Mouse (Mus musculus) hindbrain, embryonic 13.5 days (tissue): ENCODE data around the gene Kbtbd2. TPM values are rescaled to one million over a fixed set of nuclear protein-coding genes. Genes with fewer than 3 reads are reported as not detected.
A peak's percentile ranks its signal among the peaks of the same experiment; 100 is the strongest.

Experiments used
- ATAC-seq: fragments of 200-750 bp; cut with Nextera tagmentation; 2 replicates; pipeline ENCODE4 v1.8.0; 2017; ENCODE audit warnings: moderate TSS enrichment; ENCODE audit not compliant: low FRiP score
- H3K27ac ChIP-seq: fragments of 300-500 bp; sonication (generic); 2 replicates; pipeline ENCODE4 v1.5.1; 2015; ENCODE audit warnings: inconsistent platforms, mild to moderate bottlenecking, moderate library complexity
- H3K27me3 ChIP-seq: fragments of 300-500 bp; sonication (generic); 2 replicates; pipeline ENCODE4 v1.6.1; 2015; ENCODE audit warnings: mild to moderate bottlenecking, inconsistent platforms
- H3K36me3 ChIP-seq: fragments of 300-500 bp; sonication (generic); 2 replicates; pipeline ENCODE4 v1.6.1; 2015; ENCODE audit warnings: mild to moderate bottlenecking, inconsistent platforms
- H3K4me1 ChIP-seq: fragments of 300-500 bp; sonication (generic); replicated peaks from 2 replicates; pipeline ENCODE4 v1.6.1; 2015; ENCODE audit warnings: inconsistent platforms
- H3K4me2 ChIP-seq: fragments of 300-500 bp; sonication (generic); 2 replicates; pipeline ENCODE4 v1.6.1; 2015; ENCODE audit warnings: inconsistent platforms, mild to moderate bottlenecking, moderate library complexity
- H3K4me3 ChIP-seq: fragments of 300-500 bp; sonication (generic); 2 replicates; pipeline ENCODE4 v1.5.1; 2015; ENCODE audit warnings: mild to moderate bottlenecking, inconsistent platforms
- H3K9ac ChIP-seq: fragments of 300-500 bp; sonication (generic); 2 replicates; pipeline ENCODE4 v1.6.1; 2015; ENCODE audit warnings: mild to moderate bottlenecking, inconsistent platforms
- H3K9me3 ChIP-seq: fragments of 300-500 bp; sonication (generic); 2 replicates; pipeline ENCODE4 v1.6.1; 2016; ENCODE audit warnings: inconsistent platforms
- WGBS: fragments of 180-500 bp; shearing (Covaris S2); methylation state at CpG from one replicate; pipeline ENCODE4 v1.1.7; 2015; 5-methylcytosine and 5-hydroxymethylcytosine counted together
- polyA plus RNA-seq: library from polyadenylated mRNA; unstranded; fragments of >200 nt; fragmentation: Nextera tagmentation; extraction: Ambion mirVana; gene quantifications from 2 replicates; pipeline ENCODE4 v1.2.1, GENCODE M21; 2015

The Kbtbd2 gene
- polyA plus RNA-seq, 1 experiment from 2014 or later, result 28.1 TPM

DNA sequence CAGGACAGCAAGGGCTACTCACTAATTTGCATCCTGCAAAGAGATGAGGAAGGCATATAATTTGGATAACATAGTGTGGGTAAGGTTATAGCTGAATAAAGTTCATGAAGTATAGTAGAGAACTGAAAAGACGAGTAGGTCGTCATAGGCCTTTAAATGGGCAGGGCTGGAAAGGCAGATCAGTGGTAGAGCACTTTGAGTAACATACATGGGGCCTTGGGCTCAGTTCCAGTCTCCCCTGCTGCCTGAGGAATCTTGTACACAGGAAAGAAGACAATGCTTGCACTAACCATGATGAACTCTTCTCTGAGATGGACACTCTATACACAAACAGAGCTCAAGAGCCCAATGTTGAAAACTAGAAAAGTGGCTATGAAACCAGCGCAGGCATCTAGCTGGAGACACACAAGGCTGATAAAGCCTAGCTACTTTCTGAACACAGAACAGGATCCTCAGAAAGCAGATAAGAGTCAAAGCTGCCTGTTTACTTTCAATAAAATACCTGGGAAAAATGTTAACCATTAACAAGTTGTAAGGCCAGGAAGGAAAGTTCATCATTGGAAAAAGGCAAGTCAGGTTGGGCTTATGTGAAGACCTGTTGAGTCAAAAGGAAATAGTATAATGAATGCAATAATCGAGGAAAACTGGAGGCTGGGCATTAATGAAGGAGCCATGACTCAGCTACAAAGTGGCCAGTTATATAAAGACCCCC, 13.9 kb downstream of the Kbtbd2 start:
- Histone ChIP-seq H3K27me3 (no peaks in the 10 kb centered on the region), H3K9me3 (no peaks in the 10 kb centered on the region), H3K36me3 (peaks cover 38% of the 10 kb centered on the region), H3K4me1 (0 out of 2 replicates have a peak, but pooled peaks cover 7% of the 10 kb centered on the region), H3K9ac (no peak overlapping the region), H3K4me2 (no peak overlapping the region), H3K27ac (no peak overlapping the region), H3K4me3 (no peak overlapping the region)
- 93% methylated on average over 4 of the region's 4 CpGs for WGBS
- ATAC-seq, result no peak

DNA sequence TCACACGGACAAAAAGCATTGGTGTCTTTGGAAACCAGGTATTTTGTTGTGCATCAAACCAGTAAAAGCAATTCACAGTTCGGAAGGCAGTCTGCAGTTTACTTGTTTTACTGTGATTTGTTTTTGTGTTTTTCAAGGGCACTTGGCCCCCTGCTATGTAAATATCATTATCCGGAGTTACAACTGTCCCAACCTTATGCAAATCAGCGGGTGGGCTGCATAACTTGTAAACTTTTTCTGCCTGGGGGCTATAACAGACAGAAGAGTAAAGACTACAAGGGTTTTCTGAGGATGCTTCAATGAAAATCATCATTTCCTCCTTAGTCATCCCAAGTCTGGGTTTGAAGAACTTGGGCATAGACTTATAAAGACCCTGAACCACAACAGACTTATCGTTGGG, 18.0 kb downstream of the Kbtbd2 start:
- no peak for ATAC-seq

DNA sequence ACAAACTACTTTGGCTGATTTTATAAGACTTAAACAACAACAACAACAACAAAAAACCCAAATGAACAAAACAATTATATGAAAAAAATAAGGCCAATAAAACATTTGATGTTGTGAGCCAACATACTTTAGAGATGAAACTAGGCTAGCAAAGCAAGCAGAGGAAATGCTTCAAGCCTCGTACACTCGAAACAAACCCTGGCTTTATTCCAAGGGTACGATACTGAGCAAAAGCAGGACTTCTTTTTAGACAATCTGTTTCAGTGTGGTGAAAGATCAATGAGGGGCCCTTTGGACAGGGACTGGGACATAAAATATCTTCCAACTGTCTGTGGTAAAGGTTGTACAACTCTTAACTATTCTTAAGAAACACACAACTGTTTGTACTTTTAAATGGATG, 21.8 kb downstream of the Kbtbd2 start:
- ATAC-seq, result no peak
- 68% methylated on average over 3 of the region's 3 CpGs for WGBS
- Histone ChIP-seq H3K36me3 (peaks cover 43% of the 10 kb centered on the region), H3K4me3 (no peak overlapping the region), H3K27ac (no peak overlapping the region), H3K27me3 (no peaks in the 10 kb centered on the region), H3K9me3 (no peaks in the 10 kb centered on the region), H3K9ac (no peak overlapping the region), H3K4me2 (no peak overlapping the region), H3K4me1 (0 out of 2 replicates have a peak, but pooled peaks cover 4% of the 10 kb centered on the region)

More for the DNA sequence above, 18.0 kb downstream of the Kbtbd2 start:
- no peaks in the 10 kb centered on the region for H3K27me3 ChIP-seq
- no peak overlapping the region for H3K4me2 ChIP-seq
- peaks cover 46% of the 10 kb centered on the region for H3K36me3 ChIP-seq
- H3K9me3 ChIP-seq, result no peaks in the 10 kb centered on the region
- H3K9ac ChIP-seq, result no peak overlapping the region
- no peak overlapping the region for H3K27ac ChIP-seq
- H3K4me1 ChIP-seq, result 0 out of 2 replicates have a peak, but pooled peaks cover 7% of the 10 kb centered on the region
- no peak overlapping the region for H3K4me3 ChIP-seq
- 93% methylated on average over 5 of the region's 5 CpGs for WGBS

DNA sequence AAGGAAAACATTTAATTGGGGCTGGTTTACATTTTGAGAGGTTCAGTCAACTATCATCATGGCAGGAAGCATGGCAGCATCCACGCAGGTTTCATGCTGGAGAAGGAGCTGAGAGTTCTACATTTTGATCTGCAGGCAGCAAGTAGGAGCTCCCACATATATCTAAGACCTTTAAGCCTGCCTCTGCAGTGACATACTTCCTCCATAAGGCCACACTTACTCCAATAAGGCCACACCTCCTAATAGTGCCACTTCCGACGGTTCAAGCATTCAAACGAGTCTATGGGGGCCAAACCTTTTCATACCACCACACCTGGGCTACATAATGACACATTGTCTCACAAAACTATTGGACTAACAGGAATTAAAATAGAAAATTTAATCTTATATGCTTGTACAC, 31.9 kb downstream of the Kbtbd2 start:
- H3K4me2 ChIP-seq, result no peak overlapping the region
- H3K36me3 ChIP-seq, result peaks cover 35% of the 10 kb centered on the region
- WGBS, result 91% methylated on average over 4 of the region's 4 CpGs
- H3K9me3 ChIP-seq, result no peaks in the 10 kb centered on the region
- H3K4me1 ChIP-seq, result no peaks in the 10 kb centered on the region
- no peak overlapping the region for H3K4me3 ChIP-seq
- no peak for ATAC-seq
- no peak overlapping the region for H3K9ac ChIP-seq
- no peaks in the 10 kb centered on the region for H3K27me3 ChIP-seq
- no peak overlapping the region for H3K27ac ChIP-seq

DNA sequence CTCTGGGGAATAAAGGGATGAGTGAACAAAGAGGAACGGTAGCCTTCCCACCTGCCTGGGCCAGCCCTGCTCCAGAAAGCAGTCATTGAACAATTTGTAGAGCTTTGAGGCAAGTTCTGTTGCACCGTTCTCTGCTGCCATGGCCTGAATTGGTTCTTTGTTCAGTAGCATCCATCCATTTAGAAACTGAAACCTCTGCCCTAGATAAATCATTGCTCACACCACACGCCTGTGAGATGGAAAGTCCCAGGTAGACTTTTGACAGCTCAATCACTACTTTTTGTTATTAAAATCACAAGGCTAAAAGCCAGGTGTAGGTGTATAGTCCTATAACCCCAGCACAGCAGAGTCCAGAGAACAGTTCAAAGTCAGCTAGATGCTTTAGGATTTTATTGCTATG, 32.3 kb downstream of the Kbtbd2 start:
- Histone ChIP-seq H3K36me3 (peaks cover 37% of the 10 kb centered on the region), H3K9ac (no peak overlapping the region), H3K4me2 (no peak overlapping the region), H3K27ac (no peak overlapping the region), H3K4me3 (no peak overlapping the region), H3K27me3 (no peaks in the 10 kb centered on the region), H3K4me1 (no peaks in the 10 kb centered on the region), H3K9me3 (no peaks in the 10 kb centered on the region)
- 73% methylated on average over 3 of the region's 3 CpGs for WGBS
- no peak for ATAC-seq

DNA sequence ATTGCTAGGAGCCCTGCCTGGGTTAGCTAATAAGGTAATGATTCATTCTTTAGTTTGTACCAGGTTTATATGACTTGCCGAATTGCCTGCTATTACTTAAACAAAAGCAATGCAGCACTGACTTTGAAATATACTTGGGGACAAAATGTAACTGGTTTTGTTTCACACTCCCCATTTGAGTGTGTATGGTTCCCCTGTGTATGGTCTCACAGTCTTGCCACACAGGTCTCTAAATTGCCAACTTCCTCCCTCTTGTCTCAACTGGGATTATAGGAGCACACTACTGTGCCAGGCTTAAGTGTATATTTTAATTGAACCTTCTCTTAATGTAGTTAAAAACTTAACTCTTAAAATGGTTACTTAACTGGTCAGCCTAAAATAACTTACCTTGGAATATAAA, 38.3 kb downstream of the Kbtbd2 start:
- no peaks in the 10 kb centered on the region for H3K9me3 ChIP-seq
- no peaks in the 10 kb centered on the region for H3K27me3 ChIP-seq
- no peaks in the 10 kb centered on the region for H3K4me1 ChIP-seq
- no peak overlapping the region for H3K9ac ChIP-seq
- H3K27ac ChIP-seq, result no peak overlapping the region
- H3K36me3 ChIP-seq, result peaks cover 78% of the 10 kb centered on the region
- WGBS, result 100% methylated on average over 1 of the region's 1 CpGs
- no peak overlapping the region for H3K4me2 ChIP-seq
- no peak for ATAC-seq
- H3K4me3 ChIP-seq, result no peak overlapping the region

DNA sequence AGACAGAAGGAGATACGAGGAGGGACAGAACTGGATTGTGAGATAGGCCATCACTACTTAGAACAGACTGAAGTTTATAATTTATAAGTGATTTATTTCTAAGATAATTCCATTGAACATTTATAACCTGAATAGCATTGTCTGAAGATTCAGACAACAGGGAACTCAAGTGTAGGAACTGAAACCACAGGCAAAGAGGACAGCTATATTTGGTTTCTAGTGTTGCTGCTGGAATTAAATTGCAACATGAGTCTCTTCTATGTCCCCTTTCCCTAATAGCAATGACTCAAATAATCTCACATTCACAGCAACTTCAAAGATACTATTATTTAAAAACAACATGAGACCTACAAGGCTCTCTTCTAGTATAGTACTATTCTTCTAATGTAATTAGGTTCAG, 41.5 kb downstream of the Kbtbd2 start:
- Histone ChIP-seq H3K4me2 (no peak overlapping the region), H3K9me3 (no peaks in the 10 kb centered on the region), H3K36me3 (peaks cover 64% of the 10 kb centered on the region), H3K4me3 (no peak overlapping the region), H3K9ac (no peak overlapping the region), H3K4me1 (no peaks in the 10 kb centered on the region), H3K27me3 (no peaks in the 10 kb centered on the region), H3K27ac (no peak overlapping the region)
- WGBS, result 98% methylated on average over 1 of the region's 1 CpGs
- ATAC-seq, result no peak

DNA sequence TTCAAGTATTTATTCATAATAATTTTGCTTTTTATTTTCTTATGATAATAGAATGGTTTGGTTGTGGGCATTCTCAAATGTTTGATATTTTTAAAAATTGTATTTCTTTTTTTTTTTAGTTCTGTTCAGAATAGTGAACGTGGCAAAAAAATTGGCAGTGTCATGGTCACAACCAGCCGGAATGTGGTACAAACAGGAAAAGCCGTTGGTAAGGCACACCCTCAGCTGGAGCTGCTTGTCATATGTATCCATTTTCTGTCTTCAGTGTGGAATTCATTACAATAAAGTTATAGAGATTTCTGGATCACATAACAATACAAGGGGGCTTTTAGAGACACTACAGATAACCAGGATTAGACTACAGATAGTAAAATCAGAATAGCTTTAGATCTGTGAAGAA, 43.9 kb downstream of the Kbtbd2 start:
- Histone ChIP-seq H3K4me2 (no peak overlapping the region), H3K36me3 (peaks cover 50% of the 10 kb centered on the region), H3K27me3 (no peaks in the 10 kb centered on the region), H3K9me3 (no peaks in the 10 kb centered on the region), H3K4me3 (no peak overlapping the region), H3K27ac (no peak overlapping the region), H3K4me1 (no peaks in the 10 kb centered on the region), H3K9ac (no peak overlapping the region)
- no peak for ATAC-seq
- WGBS, result 91% methylated on average over 3 of the region's 3 CpGs

DNA sequence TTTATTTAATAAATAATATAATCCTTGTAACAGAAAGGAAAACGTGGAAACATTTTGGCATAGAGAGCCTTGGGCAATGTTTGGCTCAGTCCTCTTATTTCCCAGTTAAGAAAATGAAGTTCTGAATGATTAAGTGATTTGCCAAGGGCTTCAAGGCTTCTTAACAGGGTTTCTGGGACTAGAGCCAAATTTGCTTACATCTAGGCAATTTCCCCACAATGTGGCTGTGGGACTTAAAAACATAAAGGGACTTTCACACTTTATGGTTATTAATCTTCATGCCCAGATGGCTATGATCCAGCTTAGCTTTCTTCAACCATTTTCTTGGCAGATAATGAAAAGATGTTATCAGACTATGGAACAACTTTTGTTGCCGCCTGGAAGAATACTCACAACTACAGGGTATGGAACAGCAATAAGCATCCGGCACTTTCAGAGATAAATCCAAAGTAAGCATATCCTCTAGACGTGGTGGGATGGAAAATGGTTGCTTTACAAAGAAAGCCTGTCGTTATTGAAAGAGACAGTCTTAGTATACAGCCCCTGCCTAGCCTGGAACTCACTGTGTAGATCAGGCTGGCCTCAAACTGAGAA, 51.6 kb downstream of the Kbtbd2 start:
- no peaks in the 10 kb centered on the region for H3K4me1 ChIP-seq
- peaks cover 34% of the 10 kb centered on the region for H3K36me3 ChIP-seq
- no peak overlapping the region for H3K4me3 ChIP-seq
- H3K9ac ChIP-seq, result no peak overlapping the region
- no peak overlapping the region for H3K4me2 ChIP-seq
- H3K27me3 ChIP-seq, result no peaks in the 10 kb centered on the region
- 65% methylated on average over 5 of the region's 5 CpGs for WGBS
- 0 out of 2 replicates have a peak, but pooled peaks have one; percentile 66 for ATAC-seq
- no peaks in the 10 kb centered on the region for H3K9me3 ChIP-seq
- no peak overlapping the region for H3K27ac ChIP-seq

DNA sequence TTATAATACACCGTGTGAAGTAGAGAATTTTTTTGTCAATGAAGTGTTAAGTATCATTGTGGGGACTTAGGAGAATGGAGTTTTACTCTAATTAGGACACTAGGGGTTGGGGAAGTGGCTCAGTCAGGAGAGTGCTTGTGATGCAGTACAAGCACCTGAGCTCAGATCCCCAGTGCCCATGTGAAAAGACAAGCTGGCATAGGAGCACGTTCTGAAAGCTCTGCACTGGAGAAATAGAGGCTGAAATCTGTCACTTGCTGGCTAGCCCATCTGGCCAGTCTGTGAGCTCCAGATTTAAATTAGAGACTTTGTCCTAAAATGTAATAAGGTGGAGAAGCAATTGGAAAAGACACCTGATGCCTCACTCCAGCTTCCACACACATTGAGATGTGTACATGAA, 65.1 kb downstream of the Kbtbd2 start:
- WGBS, result 80% methylated on average over 2 of the region's 2 CpGs
- peaks cover 73% of the 10 kb centered on the region for H3K36me3 ChIP-seq

More for the DNA sequence above, 65.1 kb downstream of the Kbtbd2 start:
- no peak for ATAC-seq
- no peaks in the 10 kb centered on the region for H3K4me1 ChIP-seq
- no peaks in the 10 kb centered on the region for H3K9me3 ChIP-seq
- H3K4me3 ChIP-seq, result no peak overlapping the region
- H3K27ac ChIP-seq, result no peak overlapping the region
- no peak overlapping the region for H3K4me2 ChIP-seq
- no peak overlapping the region for H3K9ac ChIP-seq
- no peaks in the 10 kb centered on the region for H3K27me3 ChIP-seq

Other genes starting within 250 kb of the Kbtbd2 start
- gene Pde1c, start 228.7 kb downstream of the Kbtbd2 start, polyA plus RNA-seq, result 13.8 and 16.2 TPM in 2 replicates
- 95.4 and 103 TPM in 2 replicates for gene Lsm5, start 93.1 kb downstream of the Kbtbd2 start, polyA plus RNA-seq
- gene Avl9, start 82.9 kb downstream of the Kbtbd2 start, polyA plus RNA-seq, result 33.2 and 33.8 TPM in 2 replicates
- 39.5 and 41.3 TPM in 2 replicates for gene Fkbp9, start 34.2 kb upstream of the Kbtbd2 start, polyA plus RNA-seq
- 147 and 153 TPM in 2 replicates for gene Nt5c3, start 126.1 kb upstream of the Kbtbd2 start, polyA plus RNA-seq
- 0.44 and 0.65 TPM in 2 replicates for gene Vmn1r4, start 126.2 kb upstream of the Kbtbd2 start, polyA plus RNA-seq
- not detected in 2 replicates for gene Vmn1r5, start 172.5 kb upstream of the Kbtbd2 start, polyA plus RNA-seq
- gene Vmn1r6, start 199.4 kb upstream of the Kbtbd2 start, polyA plus RNA-seq, result not detected in 2 replicates
- not detected in 2 replicates for gene Vmn1r7, start 227.5 kb upstream of the Kbtbd2 start, polyA plus RNA-seq
- gene Vmn1r8, start 234.5 kb upstream of the Kbtbd2 start, polyA plus RNA-seq, result not detected in 2 replicates